Mouse (Mus musculus) myocyte (in vitro differentiated cells): ENCODE measurements around the gene Zfp637. TPM values are rescaled to one million over a fixed set of nuclear protein-coding genes. Genes with fewer than 3 reads are reported as not detected.

Experiments
- H3K27me3 ChIP-seq: one replicate; pipeline ENCODE4 v1.6.1; 2011; ENCODE audit not compliant: control insufficient read depth, insufficient read depth, insufficient read length
- H3K36me3 ChIP-seq: one replicate; pipeline ENCODE4 v1.6.1; 2011; ENCODE audit not compliant: control insufficient read depth, insufficient read depth
- H3K4me2 ChIP-seq: one replicate; pipeline ENCODE4 v1.6.1; 2011; ENCODE audit warnings: low read depth, control low read depth
- H3K4me3 ChIP-seq: one replicate; pipeline ENCODE4 v1.5.1; 2011; ENCODE audit warnings: mild to moderate bottlenecking, control low read depth, moderate library complexity
- H3K79me2 ChIP-seq: one replicate; pipeline ENCODE4 v1.6.1; 2011; ENCODE audit not compliant: control insufficient read depth, insufficient read depth
- H3ac ChIP-seq: one replicate; pipeline ENCODE4 v1.6.1; 2011; ENCODE audit not compliant: control insufficient read depth, insufficient read length
- CEBPB ChIP-seq: IDR thresholded peaks from 2 replicates; pipeline ENCODE4 v1.6.1; 2011; ENCODE audit warnings: mild to moderate bottlenecking, moderate library complexity; ENCODE audit not compliant: poor library complexity, insufficient read depth, severe bottlenecking
- E2F4 ChIP-seq: IDR thresholded peaks from one replicate; pipeline ENCODE4 v1.6.1; 2011; ENCODE audit warnings: mild to moderate bottlenecking, control low read depth, moderate library complexity; ENCODE audit not compliant: insufficient read depth
- MAX ChIP-seq: IDR thresholded peaks from one replicate; pipeline ENCODE4 v1.6.1; 2011; ENCODE audit warnings: low read depth, mild to moderate bottlenecking, control low read depth
- MYOD1 ChIP-seq, 3 experiments: IDR thresholded peaks; one replicate each; pipeline ENCODE4 v1.6.1; 2011; ENCODE audit warnings: control low read depth in 2 of 3, low read depth in 2 of 3, mild to moderate bottlenecking in 2 of 3, moderate library complexity in 1 of 3; ENCODE audit not compliant: insufficient read length in 2 of 3, control insufficient read depth in 1 of 3
- MYOG ChIP-seq, 3 experiments: IDR thresholded peaks; one replicate each; pipeline ENCODE4 v1.6.1; 2011; ENCODE audit warnings: control low read depth in 2 of 3, low read depth in 2 of 3, mild to moderate bottlenecking in 2 of 3; ENCODE audit not compliant: insufficient read length in 2 of 3, control insufficient read depth in 1 of 3, insufficient read depth in 1 of 3
- POLR2A ChIP-seq: IDR thresholded peaks from one replicate; pipeline ENCODE4 v1.6.1; 2011; ENCODE audit warnings: low read depth, mild to moderate bottlenecking, control low read depth, moderate library complexity; ENCODE audit not compliant: insufficient read length
- POLR2AphosphoS2 ChIP-seq: IDR thresholded peaks from one replicate; pipeline ENCODE4 v1.6.1; 2011; ENCODE audit warnings: low read depth, control low read depth; ENCODE audit not compliant: insufficient read length
- REST ChIP-seq: IDR thresholded peaks from one replicate; pipeline ENCODE4 v1.6.1; 2011; ENCODE audit warnings: mild to moderate bottlenecking, control low read depth, moderate library complexity; ENCODE audit not compliant: insufficient read depth, insufficient read length
- SRF ChIP-seq: IDR thresholded peaks from one replicate; pipeline ENCODE4 v1.6.1; 2011; ENCODE audit warnings: low read depth; ENCODE audit not compliant: control insufficient read depth, insufficient read length
- TCF12 ChIP-seq: IDR thresholded peaks from one replicate; pipeline ENCODE4 v1.6.1; 2011; ENCODE audit warnings: mild to moderate bottlenecking, control low read depth; ENCODE audit not compliant: poor library complexity, insufficient read depth, severe bottlenecking
- TCF3 ChIP-seq: IDR thresholded peaks from one replicate; pipeline ENCODE4 v1.6.1; 2011; ENCODE audit warnings: low read depth, control low read depth; ENCODE audit not compliant: insufficient read length
- USF1 ChIP-seq: IDR thresholded peaks from one replicate; pipeline ENCODE4 v1.6.1; 2011; ENCODE audit warnings: low read depth, mild to moderate bottlenecking, control low read depth, moderate library complexity
- polyA plus RNA-seq: library from polyadenylated mRNA; unstranded; fragments of >200 nt; fragmentation: generic; extraction: Trizol; gene quantifications from one replicate; pipeline ENCODE4 v1.2.1, GENCODE M21; 2012; ENCODE audit warnings: missing spikeins

The Zfp637 gene
- polyA plus RNA-seq, 1 experiment, result 58.3 TPM

DNA sequence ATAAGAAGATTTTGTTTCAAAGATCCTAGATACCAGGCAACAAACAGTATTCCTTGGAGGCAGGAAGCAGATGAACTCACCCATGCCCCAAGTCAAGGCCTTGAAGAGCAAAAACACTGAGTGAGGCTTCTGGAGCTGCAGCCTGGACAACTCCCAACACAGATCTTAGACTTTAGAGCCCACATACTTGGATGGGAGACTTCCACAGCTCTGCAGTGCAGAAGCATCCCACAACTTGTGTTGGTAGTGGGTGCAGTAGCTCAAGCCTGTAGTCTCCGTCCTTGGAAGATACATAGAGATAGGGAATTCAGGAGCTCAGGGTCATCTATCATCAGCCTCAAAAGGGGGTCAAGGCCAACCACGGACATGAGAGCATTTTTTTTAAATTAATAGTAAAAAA, 45.0 kb downstream of the Zfp637 start:
- Histone ChIP-seq H3K36me3 (no peaks in the 10 kb centered on the region), H3K79me2 (no peaks in the 10 kb centered on the region), H3K27me3 (no peaks in the 10 kb centered on the region), H3K4me3 (no peak overlapping the region), H3ac (no peak overlapping the region), H3K4me2 (no peak overlapping the region)
- TF ChIP-seq REST (no peak), POLR2A (no peak), MAX (no peak), MYOD1 (IDR thresholded peaks at IDR 0.05; ENCODE audit: control insufficient read depth in 1 of 3, insufficient read length in 2 of 3, low read depth in 2 of 3) (no peak), TCF3 (no peak), MYOG (IDR thresholded peaks at IDR 0.05; ENCODE audit: control insufficient read depth in 1 of 3, insufficient read depth in 1 of 3, insufficient read length in 2 of 3, low read depth in 2 of 3) (no peak), USF1 (no peak), TCF12 (no peak), POLR2AphosphoS2 (no peak), E2F4 (no peak), SRF (no peak), CEBPB (no peak)

DNA sequence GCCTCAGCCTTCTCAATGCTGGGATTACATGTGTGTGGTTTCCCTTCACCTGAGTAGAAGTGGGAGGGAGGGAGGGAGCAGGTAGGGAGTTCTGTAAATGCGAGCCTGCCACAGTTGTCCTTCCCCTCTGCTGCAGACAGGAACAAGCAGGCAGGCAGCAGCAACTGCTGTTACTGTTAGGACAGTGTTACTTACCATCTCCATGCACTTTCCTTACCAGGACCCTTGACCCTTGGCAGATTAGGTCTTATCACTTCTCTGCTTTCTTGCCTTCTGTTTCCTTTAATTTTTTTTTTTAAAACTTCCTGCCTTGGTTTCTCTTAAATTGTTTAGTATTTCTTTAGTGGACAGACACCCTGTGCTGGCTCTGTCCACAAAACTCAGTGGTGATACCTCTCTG, 47.1 kb downstream of the Zfp637 start:
- Histone ChIP-seq H3K27me3 (no peaks in the 10 kb centered on the region), H3K4me3 (no peak overlapping the region), H3K4me2 (no peak overlapping the region)

DNA sequence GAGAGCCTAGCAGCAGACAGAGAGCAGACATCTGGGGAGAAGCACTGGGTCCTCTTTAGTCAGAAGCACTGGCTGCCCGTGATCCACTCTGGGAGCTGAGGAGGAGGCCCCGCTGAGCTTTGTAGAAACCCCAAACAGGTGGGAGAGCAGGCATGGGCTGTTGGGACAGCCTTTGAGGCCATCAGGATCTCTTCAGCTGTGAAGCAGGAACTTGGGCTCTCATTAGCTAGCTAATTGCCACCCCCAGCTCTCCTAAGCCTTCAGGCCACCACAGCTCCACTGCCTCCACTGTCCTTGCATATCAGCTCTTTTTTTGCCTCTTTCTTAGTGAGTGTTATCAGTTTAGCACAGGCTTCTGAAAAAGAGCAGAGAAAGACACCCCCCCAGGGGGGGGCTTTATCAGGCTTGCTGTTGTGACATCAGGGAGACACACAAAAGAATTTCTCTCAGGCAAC, 47.7 kb downstream of the Zfp637 start:
- H3K36me3 ChIP-seq, result no peaks in the 10 kb centered on the region
- H3K4me3 ChIP-seq, result no peak overlapping the region
- H3K79me2 ChIP-seq, result no peaks in the 10 kb centered on the region
- H3K27me3 ChIP-seq, result no peaks in the 10 kb centered on the region
- H3ac ChIP-seq, result no peak overlapping the region
- no peak overlapping the region for H3K4me2 ChIP-seq
- no peak for TF ChIP-seq POLR2A
- TF ChIP-seq POLR2AphosphoS2, result no peak
- TF ChIP-seq TCF12, result no peak
- no peak for TF ChIP-seq E2F4
- TF ChIP-seq USF1, result no peak
- no peak for TF ChIP-seq REST
- no peak for TF ChIP-seq MYOG (IDR thresholded peaks at IDR 0.05; ENCODE audit: control insufficient read depth in 1 of 3, insufficient read depth in 1 of 3, insufficient read length in 2 of 3, low read depth in 2 of 3)
- no peak for TF ChIP-seq MAX
- no peak for TF ChIP-seq CEBPB
- no peak for TF ChIP-seq TCF3
- TF ChIP-seq SRF, result no peak

More for the DNA sequence above, 47.1 kb downstream of the Zfp637 start:
- Histone ChIP-seq H3ac (no peak overlapping the region), H3K36me3 (no peaks in the 10 kb centered on the region), H3K79me2 (no peaks in the 10 kb centered on the region)
- no peak for TF ChIP-seq USF1
- no peak for TF ChIP-seq E2F4
- TF ChIP-seq SRF, result no peak
- no peak for TF ChIP-seq TCF12
- TF ChIP-seq MYOD1 (IDR thresholded peaks at IDR 0.05; ENCODE audit: control insufficient read depth in 1 of 3, insufficient read length in 2 of 3, low read depth in 2 of 3), result no peak
- no peak for TF ChIP-seq MAX
- no peak for TF ChIP-seq MYOG (IDR thresholded peaks at IDR 0.05; ENCODE audit: control insufficient read depth in 1 of 3, insufficient read depth in 1 of 3, insufficient read length in 2 of 3, low read depth in 2 of 3)
- no peak for TF ChIP-seq POLR2A
- no peak for TF ChIP-seq POLR2AphosphoS2

DNA sequence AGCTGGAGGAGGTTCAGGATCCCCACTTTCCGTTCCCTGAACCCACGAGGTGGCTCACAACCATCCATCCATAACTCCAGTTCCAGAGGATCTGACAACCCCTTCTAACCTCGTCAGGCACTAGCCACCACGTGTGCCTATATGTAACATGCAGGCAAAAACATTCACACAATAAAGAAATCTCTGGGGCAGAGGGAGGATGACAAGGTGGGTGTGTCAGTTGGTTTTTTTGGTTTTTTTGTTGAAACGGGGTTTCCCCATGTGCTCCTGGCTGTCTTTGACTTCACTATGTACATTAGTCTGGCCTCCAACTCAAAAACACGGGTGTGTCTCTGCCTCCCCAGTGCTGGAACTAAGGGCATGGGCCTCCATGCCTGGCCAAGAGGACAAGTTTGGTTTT, 49.3 kb downstream of the Zfp637 start:
- H3K4me2 ChIP-seq, result no peak overlapping the region
- no peaks in the 10 kb centered on the region for H3K79me2 ChIP-seq
- H3ac ChIP-seq, result no peak overlapping the region
- TF ChIP-seq REST, result no peak
- no peak for TF ChIP-seq POLR2A
- TF ChIP-seq MYOG (IDR thresholded peaks at IDR 0.05; ENCODE audit: control insufficient read depth in 1 of 3, insufficient read depth in 1 of 3, insufficient read length in 2 of 3, low read depth in 2 of 3), result no peak
- no peak for TF ChIP-seq POLR2AphosphoS2
- TF ChIP-seq SRF, result no peak
- no peak for TF ChIP-seq TCF12
- TF ChIP-seq E2F4, result no peak
- TF ChIP-seq MAX, result no peak
- no peak for TF ChIP-seq TCF3
- no peak for TF ChIP-seq USF1
- no peak for TF ChIP-seq MYOD1 (IDR thresholded peaks at IDR 0.05; ENCODE audit: control insufficient read depth in 1 of 3, insufficient read length in 2 of 3, low read depth in 2 of 3)
- no peak for TF ChIP-seq CEBPB
- H3K36me3 ChIP-seq, result no peaks in the 10 kb centered on the region
- no peak overlapping the region for H3K4me3 ChIP-seq
- no peaks in the 10 kb centered on the region for H3K27me3 ChIP-seq

DNA sequence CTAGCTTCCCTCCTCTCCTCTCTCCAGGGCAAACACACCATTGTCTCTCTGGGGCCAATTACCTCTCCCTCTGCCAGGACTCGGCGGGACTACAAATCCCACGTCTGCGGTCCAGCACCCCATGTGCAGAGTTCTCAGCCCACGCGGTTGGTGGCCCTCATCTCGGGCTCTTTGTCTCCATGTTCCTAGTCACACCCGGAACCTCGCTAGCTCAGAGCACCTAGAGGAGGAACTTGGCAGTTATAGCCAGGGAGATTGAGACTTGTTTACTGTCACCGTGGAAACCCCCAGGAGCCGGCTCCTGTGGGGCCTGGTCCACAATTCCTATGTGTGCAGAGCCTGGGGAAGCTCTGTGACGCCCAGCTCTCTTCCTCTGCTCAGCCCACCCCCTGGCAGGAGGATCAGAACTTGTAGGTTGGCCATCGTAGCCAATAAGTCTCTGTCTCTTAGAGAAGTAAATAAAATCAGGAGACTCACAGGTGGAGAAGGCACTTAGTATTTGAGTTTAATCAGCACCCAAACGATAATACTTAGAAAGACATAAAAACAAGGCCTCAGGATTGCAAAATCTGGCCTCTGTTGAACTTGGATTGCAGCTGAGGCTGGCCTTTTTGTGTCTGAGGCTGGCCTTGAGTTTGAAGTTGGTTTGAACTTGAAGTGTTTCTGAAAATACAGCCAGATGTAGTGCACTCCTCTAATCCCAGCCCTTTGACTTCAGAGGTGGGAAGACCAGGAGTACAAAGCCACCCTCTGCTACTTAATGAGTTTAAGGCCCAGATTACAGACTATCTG, 50.6 kb downstream of the Zfp637 start:
- Histone ChIP-seq H3K36me3 (no peaks in the 10 kb centered on the region), H3K4me2 (no peak overlapping the region), H3K4me3 (no peak overlapping the region), H3K79me2 (no peaks in the 10 kb centered on the region), H3ac (no peak overlapping the region), H3K27me3 (no peaks in the 10 kb centered on the region)
- TF ChIP-seq TCF12, result no peak
- no peak for TF ChIP-seq REST
- TF ChIP-seq SRF, result no peak
- no peak for TF ChIP-seq TCF3
- no peak for TF ChIP-seq MYOD1 (IDR thresholded peaks at IDR 0.05; ENCODE audit: control insufficient read depth in 1 of 3, insufficient read length in 2 of 3, low read depth in 2 of 3)
- TF ChIP-seq POLR2A, result no peak
- no peak for TF ChIP-seq MYOG (IDR thresholded peaks at IDR 0.05; ENCODE audit: control insufficient read depth in 1 of 3, insufficient read depth in 1 of 3, insufficient read length in 2 of 3, low read depth in 2 of 3)
- no peak for TF ChIP-seq E2F4
- TF ChIP-seq POLR2AphosphoS2, result no peak
- no peak for TF ChIP-seq MAX
- no peak for TF ChIP-seq USF1
- no peak for TF ChIP-seq CEBPB
